Mouse (Mus musculus) MEL (cell line): ENCODE measurements around the gene Cela1.

Experiments used
- CTCF ChIP-seq, 3 experiments: IDR thresholded peaks in 2 of 3; conservative IDR thresholded peaks in 1 of 3; 2 replicates each; pipeline ENCODE4 v1.5.1; 2011 to 2012; ENCODE audit warnings: low read length in 3 of 3, low read depth in 2 of 3, mild to moderate bottlenecking in 2 of 3, improper control_type of control experiment in 1 of 3, inconsistent platforms in 1 of 3, mixed read lengths in 1 of 3, moderate library complexity in 1 of 3; ENCODE audit not compliant: control insufficient read depth in 1 of 3, insufficient read depth in 1 of 3, poor library complexity in 1 of 3, severe bottlenecking in 1 of 3
- ELF1 ChIP-seq: IDR thresholded peaks from 2 replicates; pipeline ENCODE4 v1.6.1; 2014; ENCODE audit warnings: low read depth, mild to moderate bottlenecking, inconsistent platforms, low read length, improper control_type of control experiment, moderate library complexity
- EP300 ChIP-seq, 2 experiments: IDR thresholded peaks; 2 replicates each; pipeline ENCODE4 v1.6.1; 2011; ENCODE audit warnings: improper control_type of control experiment in 2 of 2, low read length in 2 of 2, low read depth in 1 of 2, mild to moderate bottlenecking in 1 of 2
- MAFK ChIP-seq: IDR thresholded peaks from 2 replicates; pipeline ENCODE4 v1.6.1; 2011; ENCODE audit warnings: low read depth, mild to moderate bottlenecking, low read length, improper control_type of control experiment, borderline replicate concordance
- MYC ChIP-seq: IDR thresholded peaks from 2 replicates; pipeline ENCODE4 v1.6.1; 2011; ENCODE audit warnings: low read depth, mild to moderate bottlenecking, low read length, improper control_type of control experiment, moderate library complexity
- POLR2A ChIP-seq, 2 experiments: IDR thresholded peaks; 2 replicates each; pipeline ENCODE4 v1.6.1; 2011 to 2012; ENCODE audit warnings: low read length in 2 of 2, mild to moderate bottlenecking in 2 of 2, control low read depth in 1 of 2, improper control_type of control experiment in 1 of 2, low read depth in 1 of 2, moderate library complexity in 1 of 2; ENCODE audit not compliant: control insufficient read depth in 1 of 2, insufficient read depth in 1 of 2, poor library complexity in 1 of 2
- SIN3A ChIP-seq: IDR thresholded peaks from 2 replicates; pipeline ENCODE4 v1.6.1; 2012; ENCODE audit warnings: low read length, improper control_type of control experiment, inconsistent platforms
- TBP ChIP-seq: IDR thresholded peaks from 2 replicates; pipeline ENCODE4 v1.8.0; 2011; ENCODE audit warnings: low read depth, low read length, improper control_type of control experiment
- TCF12 ChIP-seq: IDR thresholded peaks from 2 replicates; pipeline ENCODE4 v1.6.1; 2014; ENCODE audit warnings: low read depth, mild to moderate bottlenecking, inconsistent platforms, low read length, improper control_type of control experiment, moderate library complexity
- USF2 ChIP-seq, 2 experiments: IDR thresholded peaks; 2 replicates each; pipeline ENCODE4 v1.6.1; 2011 to 2012; ENCODE audit warnings: improper control_type of control experiment in 2 of 2, low read length in 2 of 2, borderline replicate concordance in 1 of 2, inconsistent platforms in 1 of 2, low read depth in 1 of 2, mild to moderate bottlenecking in 1 of 2; ENCODE audit not compliant: insufficient read depth in 1 of 2
- ZC3H11A ChIP-seq: IDR thresholded peaks from 2 replicates; pipeline ENCODE4 v1.6.1; 2012; ENCODE audit warnings: low read depth, mild to moderate bottlenecking, inconsistent platforms, low read length, improper control_type of control experiment
- ZNF384 ChIP-seq: IDR thresholded peaks from 2 replicates; pipeline ENCODE4 v1.6.1; 2012; ENCODE audit warnings: low read depth, mild to moderate bottlenecking, inconsistent platforms, low read length, improper control_type of control experiment

- TF ChIP-seq ELF1, result no peak
- no peak for TF ChIP-seq ZC3H11A
- no peak for TF ChIP-seq POLR2A (IDR thresholded peaks at IDR 0.05; ENCODE audit: control insufficient read depth in 1 of 2, insufficient read depth in 1 of 2, low read depth in 1 of 2, low read length in 2 of 2, poor library complexity in 1 of 2)
- no peak for TF ChIP-seq USF2 (IDR thresholded peaks at IDR 0.05; ENCODE audit: borderline replicate concordance in 1 of 2, insufficient read depth in 1 of 2, low read depth in 1 of 2, low read length in 2 of 2)
- TF ChIP-seq TBP, result no peak
- TF ChIP-seq EP300 (IDR thresholded peaks at IDR 0.05; ENCODE audit: low read depth in 1 of 2, low read length in 2 of 2), result no peak
- no peak for TF ChIP-seq MAFK
- no peak for TF ChIP-seq CTCF (IDR thresholded peaks at IDR 0.05 in 2 of 3, conservative IDR thresholded peaks at IDR 0.05 in 1 of 3; ENCODE audit: control insufficient read depth in 1 of 3, insufficient read depth in 1 of 3, low read depth in 2 of 3, low read length in 3 of 3, poor library complexity in 1 of 3, severe bottlenecking in 1 of 3)
- TF ChIP-seq MYC, result no peak
- TF ChIP-seq ZNF384, result no peak
- TF ChIP-seq SIN3A, result no peak
- no peak for TF ChIP-seq TCF12
These were observed 17.7 kb upstream of the Cela1 start for GRCm38 (mm10) chr15:100705376-100705775.
